Mouse (Mus musculus) left cerebral cortex, postnatal 14 days (tissue): ENCODE results near the gene Angel2. TPM values are rescaled to one million over a fixed set of nuclear protein-coding genes. Genes with fewer than 3 reads are reported as not detected.

Source experiments
- DNase-seq, 2 experiments: peaks; one replicate each; pipeline ENCODE4 v3.0.0; 2021 to 2022; ENCODE audit warnings: low spot score in 2 of 2, mixed read lengths in 1 of 2
- intact Hi-C: fragments of 180-260 bp; cut with DNase I; formaldehyde crosslinking; loops from one replicate; pipeline ENCODE4 v1.15.1; 2025
- total RNA-seq, 2 experiments: library from RNA; stranded (reverse); gene quantifications; 2 replicates each; pipeline ENCODE4 v1.2.3; 2021

The Angel2 gene
- total RNA-seq, 2 experiments from 2014 or later, result 53.5 to 55.3 TPM

DNA sequence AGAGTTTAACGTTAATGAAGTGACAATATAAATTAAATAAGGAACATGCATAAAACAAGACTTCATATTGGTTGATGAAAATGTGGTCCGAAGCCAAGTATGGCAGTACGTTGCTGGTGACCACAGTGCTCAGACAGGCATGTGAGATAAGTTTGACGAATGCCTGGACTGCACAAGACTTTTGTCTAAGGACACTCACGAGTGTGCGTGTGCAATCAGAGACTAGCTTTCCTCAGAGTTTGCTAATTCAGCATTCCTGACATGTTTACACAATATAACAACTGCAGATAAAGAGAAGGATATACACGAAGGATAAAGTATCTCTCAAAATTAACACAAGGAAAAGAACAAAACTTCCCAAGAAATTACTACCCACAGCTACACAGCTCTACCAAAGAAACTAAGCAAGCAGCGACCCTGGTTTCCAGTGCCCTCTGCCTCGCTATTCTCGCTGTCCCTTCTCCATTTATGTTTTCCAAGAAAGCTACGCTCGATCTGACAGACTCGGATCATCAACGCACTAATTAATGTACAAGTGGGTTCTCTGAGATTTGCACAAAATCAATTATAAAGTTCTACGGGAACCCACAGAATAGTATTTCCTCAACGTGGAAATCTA lies 2.9 kb downstream of the Angel2 start:
- intact Hi-C loops, result no loop called here
- DNase-seq, result no peak

DNA sequence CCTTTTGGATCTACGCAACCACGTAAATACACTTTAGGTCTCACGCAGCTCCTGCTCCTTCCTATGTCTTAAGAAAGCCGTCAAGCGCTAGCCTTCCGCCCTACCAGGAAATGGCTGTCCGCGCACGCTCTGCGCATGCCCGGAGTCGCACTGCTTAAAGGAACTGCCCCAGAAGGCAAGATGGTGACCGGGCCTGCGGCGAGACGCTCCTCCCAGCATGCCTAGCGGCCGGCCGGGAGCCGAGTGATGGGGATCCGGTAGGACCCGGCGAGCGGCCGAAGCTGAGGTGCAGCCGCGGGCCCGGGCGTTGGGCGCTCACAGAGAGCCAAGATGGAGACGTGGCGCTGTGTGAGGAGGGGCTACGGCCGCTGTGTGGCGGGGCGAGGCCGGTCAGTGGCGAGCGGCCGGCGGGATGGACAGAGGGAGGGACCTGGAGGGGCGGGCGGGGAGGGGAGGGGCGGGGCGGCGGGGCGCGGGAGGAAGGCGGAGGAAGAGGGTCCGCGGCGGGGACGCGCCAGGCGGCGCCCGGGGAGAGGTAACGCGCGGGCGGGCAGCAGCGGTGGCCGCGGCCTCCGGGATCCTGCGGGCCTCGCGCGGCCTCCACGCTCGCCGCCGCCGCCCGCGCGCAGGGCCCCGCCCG lies 3.6 kb downstream of the Angel2 start:
- DNase-seq, result peak; percentile 97 to 98
- intact Hi-C loops, result no loop called here

DNA sequence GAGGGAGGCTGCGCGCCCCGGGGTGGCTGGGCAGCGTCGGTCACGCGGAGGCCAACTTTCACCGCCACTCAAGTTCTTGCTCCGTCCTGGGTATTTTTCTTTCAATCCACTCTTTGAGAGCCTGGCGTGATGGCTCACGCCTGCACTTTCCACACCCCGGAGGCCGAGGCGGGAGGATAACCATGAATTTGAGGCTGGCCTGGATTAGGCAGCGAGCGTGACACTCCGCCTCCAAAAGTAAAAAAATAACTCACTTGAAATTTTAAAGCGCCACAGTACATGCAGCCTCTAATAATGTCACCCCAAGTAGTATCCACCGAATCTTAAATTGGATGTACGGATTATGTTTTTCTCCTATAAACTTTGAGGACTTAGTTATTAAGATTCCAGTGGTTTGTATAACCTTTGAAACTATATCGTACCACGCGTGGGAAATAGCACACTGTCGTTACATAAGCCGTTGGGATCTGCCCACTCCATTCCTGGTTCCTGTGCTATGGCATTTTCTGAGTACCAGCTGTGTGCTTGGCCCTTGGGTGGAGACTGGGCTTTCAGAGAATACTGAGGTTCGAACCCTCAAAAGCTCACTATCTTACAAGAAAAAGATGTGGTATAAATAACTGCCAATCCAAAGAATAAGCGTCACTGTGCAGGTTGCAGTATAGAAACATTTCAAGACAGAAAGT lies 4.2 kb downstream of the Angel2 start:
- intact Hi-C loops, result no loop called here
- DNase-seq, result peak; percentile 33 to 42

GRCm38 (mm10) chr1:190930181-190930580 lies 5.3 kb downstream of the Angel2 start:
- intact Hi-C loops, result no loop called here

GRCm38 (mm10) chr1:190939803-190940202 lies 14.9 kb downstream of the Angel2 start:
- intact Hi-C loops, result loop anchor here (5.0 kb wide), 4 partner anchors 67 to 232 kb away; partner anchors contain the start of genes Nsl1 and Tatdn3
- DNase-seq, result no peak

More at GRCm38 (mm10) chr1:190930181-190930580, 5.3 kb downstream of the Angel2 start:
- no peak for DNase-seq

GRCm38 (mm10) chr1:190944109-190944760 lies 19.3 kb downstream of the Angel2 start:
- intact Hi-C loops, result loop anchor here (5.0 kb wide), 4 partner anchors 63 to 228 kb away; partner anchors contain the start of genes Nsl1 and Tatdn3
- peak; percentile 77 to 79 for DNase-seq

DNA sequence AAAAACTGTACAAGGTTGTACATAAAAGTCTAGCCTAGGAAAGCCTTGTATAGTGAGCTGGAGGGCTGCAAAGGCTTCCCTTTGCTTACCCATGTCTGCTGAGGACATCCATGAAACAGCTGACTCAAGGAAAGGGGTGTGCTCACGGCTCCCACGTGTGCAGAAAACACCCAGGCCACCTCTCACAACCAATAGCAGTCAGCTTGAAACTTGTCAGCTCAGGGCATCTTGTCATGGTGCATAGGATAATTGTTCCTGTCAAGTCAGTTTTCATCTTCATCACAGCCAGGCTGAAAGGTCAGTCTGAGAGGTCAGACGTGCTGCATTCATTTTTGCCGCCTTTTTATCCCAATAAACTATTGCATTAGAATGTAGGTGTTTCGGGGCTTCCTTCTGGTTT lies 23.1 kb downstream of the Angel2 start:
- no peak for DNase-seq
- intact Hi-C loops, result no loop called here

DNA sequence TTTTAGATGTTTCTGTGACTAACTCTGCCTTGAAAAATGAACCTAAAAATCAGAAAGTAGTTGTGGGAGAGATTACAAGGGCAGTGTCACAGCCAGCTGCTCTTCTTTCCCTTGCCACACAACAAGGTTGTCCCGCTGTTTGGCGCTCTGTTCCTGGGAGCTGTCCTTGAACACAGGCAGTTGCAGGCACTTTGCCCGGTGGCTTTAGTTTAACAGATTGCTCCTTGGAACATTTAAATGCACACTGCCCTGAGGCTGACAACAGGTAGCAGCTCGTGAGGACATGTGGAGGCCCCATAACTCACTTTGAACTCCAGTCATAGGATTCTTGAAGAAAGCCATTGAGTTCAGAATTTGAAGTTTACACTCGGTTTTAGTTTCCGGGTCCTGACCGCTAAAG lies 23.5 kb downstream of the Angel2 start:
- no peak for DNase-seq
- intact Hi-C loops, result no loop called here

GRCm38 (mm10) chr1:190948846-190949245 lies 23.9 kb downstream of the Angel2 start:
- no peak for DNase-seq
- intact Hi-C loops, result no loop called here

DNA sequence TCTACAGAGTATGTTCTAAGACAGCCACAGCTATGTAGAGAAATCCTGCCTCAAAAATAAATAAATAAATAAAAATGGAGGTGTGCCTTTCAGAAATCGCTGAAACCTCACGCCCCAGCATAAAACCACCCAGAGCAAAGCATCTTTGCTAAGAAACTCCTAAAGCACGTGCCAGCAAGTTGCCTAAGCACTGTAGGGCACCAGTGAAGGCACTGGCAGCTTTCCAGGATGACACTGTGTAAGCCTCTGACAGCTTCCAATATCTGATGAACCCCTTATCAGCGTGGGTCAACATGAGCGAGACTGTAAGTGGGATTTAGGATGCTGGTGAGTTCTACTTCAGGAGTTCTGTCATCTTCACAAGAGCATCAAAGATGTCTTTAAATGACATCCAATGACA lies 26.1 kb downstream of the Angel2 start:
- intact Hi-C loops, result no loop called here
- no peak for DNase-seq

DNA sequence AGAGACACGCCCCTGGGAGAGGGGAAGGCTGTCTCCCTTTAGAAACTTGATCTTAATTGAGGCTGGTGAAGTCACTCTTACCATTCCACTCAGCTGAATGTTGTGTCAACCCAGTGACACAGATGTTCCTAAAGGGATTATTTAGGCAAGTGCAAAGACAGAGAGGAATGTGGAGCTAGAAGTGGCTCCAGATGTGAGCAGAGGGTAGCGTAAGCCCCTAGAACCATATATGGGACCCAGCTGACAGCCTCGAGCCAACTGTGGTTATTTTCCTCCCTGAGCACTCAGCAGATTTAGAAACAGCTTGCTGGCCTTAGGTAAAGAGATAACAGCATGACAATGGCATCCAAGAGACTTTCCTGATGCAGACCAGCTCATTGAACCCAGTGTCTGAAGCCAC lies 28.1 kb downstream of the Angel2 start:
- no peak for DNase-seq
- intact Hi-C loops, result no loop called here

- intact Hi-C loops, result no loop called here
Measured at GRCm38 (mm10) chr1:190958821-190959220, 33.9 kb downstream of the Angel2 start.

DNA sequence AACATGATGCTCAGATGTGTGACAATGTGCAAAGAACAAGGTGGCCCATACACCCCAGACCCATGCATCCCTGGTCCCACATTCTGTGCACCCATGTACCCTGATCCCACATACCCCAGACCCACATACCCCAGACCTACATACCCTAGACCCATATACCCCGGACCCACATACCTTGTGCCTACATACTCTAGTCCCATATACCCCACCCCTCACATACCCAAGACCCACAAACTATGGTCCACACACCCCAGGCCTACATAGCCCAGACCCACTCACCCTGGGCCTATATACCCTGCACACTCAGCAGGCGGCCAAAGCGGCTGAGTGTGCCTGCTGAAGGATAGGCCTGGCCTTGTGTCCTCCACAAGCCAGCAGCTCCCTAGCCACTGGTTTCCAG lies 37.8 kb downstream of the Angel2 start:
- no peak for DNase-seq
- intact Hi-C loops, result no loop called here

More at GRCm38 (mm10) chr1:190958821-190959220, 33.9 kb downstream of the Angel2 start:
- no peak for DNase-seq

GRCm38 (mm10) chr1:190964992-190965780 lies 40.3 kb downstream of the Angel2 start:
- intact Hi-C loops, result no loop called here
- DNase-seq, result no peak

DNA sequence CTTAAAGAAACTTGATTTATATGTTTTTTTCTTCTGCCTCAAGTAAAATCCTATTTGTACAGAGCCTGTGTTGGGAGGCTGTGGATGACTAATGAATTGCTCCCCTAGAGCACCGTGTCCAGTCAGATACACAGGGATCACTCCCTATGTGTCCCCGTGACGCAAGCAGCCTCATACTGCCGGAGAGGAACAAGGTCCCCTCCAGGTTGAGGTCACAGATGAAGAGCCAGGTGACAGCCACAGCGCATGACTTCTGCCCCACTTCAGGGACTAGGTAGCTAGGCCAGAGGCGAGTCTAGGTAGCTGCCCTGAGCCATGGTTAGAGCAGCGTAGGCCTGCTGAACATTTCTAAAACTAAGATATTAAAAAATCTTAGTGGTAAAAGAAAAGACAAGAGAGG lies 43.1 kb downstream of the Angel2 start:
- no peak for DNase-seq
- intact Hi-C loops, result no loop called here

DNA sequence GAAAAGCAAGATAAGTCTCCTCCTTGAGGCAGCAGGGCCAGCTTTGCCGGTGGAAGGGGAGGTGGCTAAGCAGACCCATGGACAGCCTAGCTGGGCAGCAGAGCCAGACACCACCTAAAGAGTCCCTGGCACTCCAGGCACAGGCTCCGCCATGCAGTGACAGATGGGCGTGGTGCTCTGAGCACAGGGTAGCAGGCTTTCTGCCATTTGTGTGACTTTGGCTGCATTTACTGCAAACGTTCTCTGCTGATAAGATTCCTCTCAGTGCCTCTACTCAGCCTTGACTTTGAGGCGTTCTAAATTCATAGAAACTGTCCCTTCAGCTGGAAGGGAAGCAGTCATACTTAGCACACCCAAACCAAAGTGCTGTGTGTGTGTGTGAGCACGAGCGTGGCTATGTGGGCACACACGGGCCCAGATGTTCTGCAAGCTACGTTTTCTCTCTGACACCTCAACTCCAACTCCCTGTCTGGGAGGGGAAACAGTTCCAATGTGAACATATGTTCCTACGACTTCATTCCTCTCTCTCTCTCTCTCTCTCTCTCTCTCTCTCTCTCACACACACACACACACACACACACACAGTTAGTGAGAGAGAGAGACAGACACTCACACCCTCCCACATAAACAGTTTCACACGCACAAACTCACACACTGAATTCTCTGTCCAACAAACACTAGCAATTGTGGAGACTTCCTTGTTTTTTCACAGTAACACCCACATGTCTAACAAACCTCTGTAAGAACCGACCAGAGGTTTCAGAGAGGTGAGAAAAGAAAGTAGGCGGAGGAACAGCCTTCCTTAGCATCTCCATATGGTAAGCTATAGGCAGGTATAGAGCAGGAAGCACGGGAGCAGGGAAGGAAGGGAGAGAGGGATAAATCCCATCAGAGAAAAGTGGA lies 47.0 kb downstream of the Angel2 start:
- peak in 1 of 2 experiments; percentile 58 for DNase-seq
- intact Hi-C loops, result no loop called here

DNA sequence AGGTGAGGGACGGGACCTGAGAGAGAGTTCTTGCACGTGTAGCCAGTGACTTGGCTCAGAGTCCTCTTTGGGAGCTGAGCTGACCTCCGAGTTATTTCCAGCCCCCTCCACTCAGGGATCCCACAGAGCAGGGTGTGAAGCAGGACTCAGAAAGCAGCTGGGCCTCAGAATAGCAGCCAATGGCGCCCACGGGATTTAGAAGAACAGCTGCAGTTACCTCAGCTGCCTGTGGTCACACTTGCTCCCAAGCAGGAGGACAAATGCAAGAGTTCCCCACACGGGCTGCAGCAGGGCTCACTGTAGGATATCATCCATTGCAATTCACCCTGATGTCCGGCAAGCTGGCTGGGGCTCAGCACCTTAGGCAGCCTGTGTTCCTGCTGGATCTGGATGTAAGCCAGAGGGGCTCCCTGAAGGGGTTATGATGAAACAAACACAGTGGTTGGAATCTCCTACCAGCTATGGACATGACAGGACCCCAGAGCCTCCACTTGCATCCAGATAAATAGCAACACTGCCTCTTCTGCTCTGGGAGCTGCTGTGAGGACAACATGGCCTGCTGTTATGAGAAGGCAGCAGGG lies 47.8 kb downstream of the Angel2 start:
- DNase-seq, result peak; percentile 30 to 50
- intact Hi-C loops, result no loop called here

- no peak for DNase-seq
- intact Hi-C loops, result no loop called here
Measured at GRCm38 (mm10) chr1:190974191-190974590, 49.3 kb downstream of the Angel2 start.
